Mouse (Mus musculus) layer of hippocampus, adult 6 months (tissue): ENCODE results near the gene Gm5728. TPM values are rescaled to one million over a fixed set of nuclear protein-coding genes. Genes with fewer than 3 reads are reported as not detected.

Source experiments
- long read RNA-seq, 2 experiments: library from polyadenylated mRNA; unstranded; transcript quantifications; one replicate each; pipeline ENCODE4 v2.0.0; 2019 to 2020
- polyA plus RNA-seq: library from polyadenylated mRNA; unstranded; fragments of <200 nt; fragmentation: Nextera tagmentation; gene quantifications from 2 replicates; pipeline ENCODE4 v1.2.3, GENCODE M21; 2021

Gene Gm5728
- polyA plus RNA-seq: not detected in 2 replicates
- long read RNA-seq, experiment 1: 0 reads
- long read RNA-seq, experiment 2: 0 reads

DNA sequence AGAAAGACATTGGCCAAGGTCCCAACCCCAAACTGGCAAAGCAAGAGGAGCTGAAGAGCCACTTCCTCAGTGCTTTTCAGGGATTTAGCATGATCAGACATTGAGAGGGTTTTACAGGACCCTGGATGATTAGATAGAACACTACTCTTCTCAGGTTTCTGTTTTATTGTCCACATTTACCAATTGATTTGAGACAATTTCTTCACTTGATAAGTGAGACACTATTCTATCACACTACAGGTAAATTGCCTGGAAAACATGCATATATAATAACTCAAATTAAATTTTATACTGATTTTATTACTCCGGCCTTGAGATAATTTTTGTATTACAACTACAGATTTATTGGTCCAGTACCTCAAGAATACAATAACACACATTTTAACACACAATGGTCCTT, at the start of gene Gm5728:
Gene Gm5728 (minus strand): TSS at position 101 of the 400 bp plus-strand sequence.

DNA sequence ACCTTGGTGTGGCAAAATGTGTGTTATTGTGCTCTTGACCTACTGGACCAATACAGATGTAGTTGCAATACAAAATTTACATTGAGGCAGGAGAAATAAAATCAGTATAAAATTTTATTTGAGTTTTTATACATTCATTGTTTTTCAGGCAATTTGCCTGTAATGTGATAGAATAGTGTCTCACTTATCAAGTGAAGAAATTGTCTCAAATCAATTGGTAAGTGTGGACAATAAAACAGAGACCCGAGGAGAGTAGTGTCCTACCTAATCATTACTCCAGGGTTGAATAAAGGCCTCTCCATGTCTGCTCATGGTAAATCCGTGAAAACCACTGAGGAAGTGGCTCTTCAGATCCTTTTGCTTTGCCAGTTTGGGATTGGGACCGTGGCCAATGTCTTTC, 42.4 kb upstream of the Gm5728 start, which contains the start of gene Vmn1r100:
Gene Vmn1r100 (plus strand): TSS at position 301 of the 400 bp plus-strand sequence.

GRCm38 (mm10) chr7:20333965-20334364, 41.2 kb downstream of the Gm5728 start, which contains the start of gene Gm4133:
Gene Gm4133, minus strand, starts transcription at chr7:20334065.

Other genes with a start within 250 kb of the Gm5728 start
- not detected in 2 replicates for gene Vmn1r93, start 236.3 kb downstream of the Gm5728 start, polyA plus RNA-seq
- not detected in 2 replicates for gene Vmn1r94, start 207.0 kb downstream of the Gm5728 start, polyA plus RNA-seq
- not detected in 2 replicates for gene Vmn1r95, start 181.7 kb downstream of the Gm5728 start, polyA plus RNA-seq
- gene Gm6164, start 169.8 kb downstream of the Gm5728 start, polyA plus RNA-seq: not detected in 2 replicates
- gene Gm4498, start 141.6 kb downstream of the Gm5728 start, polyA plus RNA-seq: not detected in 2 replicates
- not detected in 2 replicates for gene Gm5890, start 112.6 kb downstream of the Gm5728 start, polyA plus RNA-seq
- not detected in 2 replicates for gene Gm4133, start 41.3 kb downstream of the Gm5728 start, polyA plus RNA-seq
- not detected in 2 replicates for gene Vmn1r100, start 42.5 kb upstream of the Gm5728 start, polyA plus RNA-seq
- not detected in 2 replicates for gene Vmn1r101, start 67.2 kb upstream of the Gm5728 start, polyA plus RNA-seq
- not detected in 2 replicates for gene Gm10670, start 99.5 kb upstream of the Gm5728 start, polyA plus RNA-seq
- gene Vmn1r103, start 135.1 kb upstream of the Gm5728 start, polyA plus RNA-seq: not detected in 2 replicates
- gene Vmn1r104, start 158.4 kb upstream of the Gm5728 start, polyA plus RNA-seq: not detected in 2 replicates
- gene Gm5726, start 170.3 kb upstream of the Gm5728 start, polyA plus RNA-seq: not detected in 2 replicates
- gene Gm4141, start 200.8 kb upstream of the Gm5728 start, polyA plus RNA-seq: not detected in 2 replicates
- gene Gm4513, start 223.6 kb upstream of the Gm5728 start, polyA plus RNA-seq: not detected in 2 replicates